Mouse (Mus musculus): ENCODE measurements around the gene Ppm1h. TPM values are rescaled to one million over a fixed set of nuclear protein-coding genes. Genes with fewer than 3 reads are reported as not detected.

The Ppm1h gene
- polyA plus RNA-seq, 2 experiments: 0.60 to 1.5 TPM

- Histone ChIP-seq H3K36me3 (replicated peaks; ENCODE audit: control insufficient read depth, insufficient read depth, low read depth) (no peaks in the 10 kb centered on the region), H3K4me3 (ENCODE audit: insufficient read depth in 1 of 2, low read depth in 2 of 2, low read length in 2 of 2) (no peak overlapping the region), H3K4me1 (replicated peaks; ENCODE audit: control insufficient read depth in 2 of 2, insufficient read depth in 2 of 2, low read length in 1 of 2) (no peaks in the 10 kb centered on the region), H3K9ac (replicated peaks) (no peak overlapping the region), H3K27ac (no peak overlapping the region), H3K9me3 (ENCODE audit: control insufficient read depth, low read length) (no peaks in the 10 kb centered on the region), H3K4me2 (ENCODE audit: low read depth) (no peak overlapping the region), H3K27me3 (ENCODE audit: control insufficient read depth, insufficient read depth, low read length) (no peaks in the 10 kb centered on the region)
- ATAC-seq (ENCODE audit: insufficient read depth) (no peak), DNase-seq (ENCODE audit: low read depth in 3 of 3, low spot score in 3 of 3) (no peak)
- WGBS (ENCODE audit: insufficient replicate concordance): 45% methylated on average over 7 of the region's 7 CpGs
- TF ChIP-seq CTCF (IDR thresholded peaks at IDR 0.05; ENCODE audit: low read depth) (no peak), EP300 (IDR thresholded peaks at IDR 0.05; ENCODE audit: low read depth) (no peak)
Observed at GRCm38 (mm10) chr10:122764653-122765052, 86.1 kb downstream of the Ppm1h start.

DNA sequence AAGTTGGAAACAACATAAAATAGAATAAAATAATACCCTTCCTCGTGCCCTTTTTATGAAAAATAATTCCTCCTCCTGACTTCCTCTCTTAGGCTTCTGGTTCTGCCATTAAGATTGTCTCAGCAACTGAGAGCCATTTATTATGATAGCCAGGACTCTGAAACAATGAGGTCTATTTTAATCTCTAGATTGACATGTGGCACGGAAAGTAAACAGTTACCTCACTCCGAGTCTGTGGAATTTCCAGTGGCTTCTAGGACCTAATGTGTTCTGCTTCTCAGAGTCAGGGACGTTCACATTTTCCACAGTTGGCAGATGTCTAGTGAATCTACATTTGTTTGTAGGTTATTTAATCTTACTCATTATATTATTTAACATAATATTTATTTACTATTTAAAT is 87.0 kb downstream of the Ppm1h start:
- no peak for ATAC-seq (ENCODE audit: insufficient read depth)
- no peak overlapping the region for H3K4me3 ChIP-seq (ENCODE audit: insufficient read depth in 1 of 2, low read depth in 2 of 2, low read length in 2 of 2)
- no peak for DNase-seq (ENCODE audit: low read depth in 3 of 3, low spot score in 3 of 3)

DNA sequence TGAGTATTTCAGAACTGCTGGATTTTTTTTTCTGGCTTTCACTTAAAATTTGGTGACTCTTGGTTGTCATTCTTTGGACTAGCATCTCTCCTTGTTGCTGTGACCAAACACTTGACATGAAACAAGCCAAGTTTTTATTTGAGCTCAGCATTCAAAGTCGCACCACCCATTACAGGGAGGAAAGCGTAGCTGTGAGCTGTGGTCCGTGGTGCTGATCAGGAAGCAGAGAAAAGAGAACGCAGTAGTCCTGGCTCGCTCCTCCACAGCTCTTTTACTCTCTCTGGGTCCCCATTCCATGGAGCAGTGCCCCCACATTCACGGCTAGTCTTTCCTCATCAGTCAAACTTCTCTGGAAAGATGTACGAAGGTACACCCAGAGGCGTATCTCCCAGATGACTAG is 87.4 kb downstream of the Ppm1h start:
- no peak overlapping the region for H3K4me2 ChIP-seq (ENCODE audit: low read depth)
- H3K4me3 ChIP-seq (ENCODE audit: insufficient read depth in 1 of 2, low read depth in 2 of 2, low read length in 2 of 2): no peak overlapping the region
- 47% methylated on average over 8 of the region's 8 CpGs for WGBS (ENCODE audit: insufficient replicate concordance)
- H3K36me3 ChIP-seq (replicated peaks; ENCODE audit: control insufficient read depth, insufficient read depth, low read depth): no peaks in the 10 kb centered on the region
- H3K9ac ChIP-seq (replicated peaks): no peak overlapping the region
- H3K27ac ChIP-seq: no peak overlapping the region
- no peaks in the 10 kb centered on the region for H3K4me1 ChIP-seq (replicated peaks; ENCODE audit: control insufficient read depth in 2 of 2, insufficient read depth in 2 of 2, low read length in 1 of 2)
- TF ChIP-seq EP300 (IDR thresholded peaks at IDR 0.05; ENCODE audit: low read depth) (no peak), CTCF (IDR thresholded peaks at IDR 0.05; ENCODE audit: low read depth) (no peak)
- ATAC-seq (ENCODE audit: insufficient read depth) (no peak), DNase-seq (ENCODE audit: low read depth in 3 of 3, low spot score in 3 of 3) (no peak)
- no peaks in the 10 kb centered on the region for H3K27me3 ChIP-seq (ENCODE audit: control insufficient read depth, insufficient read depth, low read length)
- H3K9me3 ChIP-seq (ENCODE audit: control insufficient read depth, low read length): no peaks in the 10 kb centered on the region

More for the DNA sequence above, 87.0 kb downstream of the Ppm1h start:
- no peaks in the 10 kb centered on the region for H3K27me3 ChIP-seq (ENCODE audit: control insufficient read depth, insufficient read depth, low read length)
- TF ChIP-seq CTCF (IDR thresholded peaks at IDR 0.05; ENCODE audit: low read depth): no peak
- TF ChIP-seq EP300 (IDR thresholded peaks at IDR 0.05; ENCODE audit: low read depth): no peak
- H3K27ac ChIP-seq: no peak overlapping the region
- no peak overlapping the region for H3K4me2 ChIP-seq (ENCODE audit: low read depth)
- WGBS (ENCODE audit: insufficient replicate concordance): 27% methylated on average over 4 of the region's 4 CpGs
- H3K9ac ChIP-seq (replicated peaks): no peak overlapping the region
- no peaks in the 10 kb centered on the region for H3K36me3 ChIP-seq (replicated peaks; ENCODE audit: control insufficient read depth, insufficient read depth, low read depth)
- H3K4me1 ChIP-seq (replicated peaks; ENCODE audit: control insufficient read depth in 2 of 2, insufficient read depth in 2 of 2, low read length in 1 of 2): no peaks in the 10 kb centered on the region
- no peaks in the 10 kb centered on the region for H3K9me3 ChIP-seq (ENCODE audit: control insufficient read depth, low read length)

- Histone ChIP-seq H3K4me3 (ENCODE audit: insufficient read depth in 1 of 2, low read depth in 2 of 2, low read length in 2 of 2) (no peak overlapping the region), H3K9ac (replicated peaks) (no peak overlapping the region), H3K27ac (no peak overlapping the region), H3K4me2 (ENCODE audit: low read depth) (no peak overlapping the region), H3K9me3 (ENCODE audit: control insufficient read depth, low read length) (no peaks in the 10 kb centered on the region), H3K4me1 (replicated peaks; ENCODE audit: control insufficient read depth in 2 of 2, insufficient read depth in 2 of 2, low read length in 1 of 2) (no peaks in the 10 kb centered on the region), H3K36me3 (replicated peaks; ENCODE audit: control insufficient read depth, insufficient read depth, low read depth) (no peaks in the 10 kb centered on the region), H3K27me3 (ENCODE audit: control insufficient read depth, insufficient read depth, low read length) (no peaks in the 10 kb centered on the region)
- ATAC-seq (ENCODE audit: insufficient read depth): no peak
- 64% methylated on average over 13 of the region's 13 CpGs for WGBS (ENCODE audit: insufficient replicate concordance)
- TF ChIP-seq EP300 (IDR thresholded peaks at IDR 0.05; ENCODE audit: low read depth): no peak
- no peak for TF ChIP-seq CTCF (IDR thresholded peaks at IDR 0.05; ENCODE audit: low read depth)
- no peak for DNase-seq (ENCODE audit: low read depth in 3 of 3, low spot score in 3 of 3)
Observed at GRCm38 (mm10) chr10:122768204-122768892, 89.8 kb downstream of the Ppm1h start.

DNA sequence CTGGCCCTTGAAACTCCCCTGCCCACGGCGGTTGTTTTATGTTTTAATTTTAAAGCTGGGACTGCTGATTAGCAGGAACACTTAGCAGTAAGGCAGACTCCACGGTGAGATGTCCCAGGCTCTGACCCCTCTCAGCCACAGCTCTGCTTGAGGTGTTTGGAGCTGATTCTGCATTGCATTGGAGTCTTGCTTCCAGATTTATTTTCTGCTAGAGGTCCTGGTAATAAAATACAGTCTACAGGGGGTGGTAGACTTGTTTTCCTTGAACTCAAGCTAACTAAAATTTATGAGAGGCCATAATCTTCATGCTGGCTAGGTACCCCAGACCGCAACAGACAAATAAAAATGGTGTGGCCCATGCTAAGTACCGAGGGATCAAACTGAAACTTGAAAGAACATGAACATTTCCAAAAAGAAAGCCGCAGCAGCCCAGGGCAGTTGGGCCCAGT is 90.4 kb downstream of the Ppm1h start:
- Histone ChIP-seq H3K27ac (no peak overlapping the region), H3K9ac (replicated peaks) (no peak overlapping the region), H3K4me3 (ENCODE audit: insufficient read depth in 1 of 2, low read depth in 2 of 2, low read length in 2 of 2) (no peak overlapping the region), H3K9me3 (ENCODE audit: control insufficient read depth, low read length) (no peaks in the 10 kb centered on the region), H3K27me3 (ENCODE audit: control insufficient read depth, insufficient read depth, low read length) (no peaks in the 10 kb centered on the region), H3K36me3 (replicated peaks; ENCODE audit: control insufficient read depth, insufficient read depth, low read depth) (no peaks in the 10 kb centered on the region), H3K4me1 (replicated peaks; ENCODE audit: control insufficient read depth in 2 of 2, insufficient read depth in 2 of 2, low read length in 1 of 2) (no peaks in the 10 kb centered on the region), H3K4me2 (ENCODE audit: low read depth) (no peak overlapping the region)
- TF ChIP-seq CTCF (IDR thresholded peaks at IDR 0.05; ENCODE audit: low read depth) (no peak), EP300 (IDR thresholded peaks at IDR 0.05; ENCODE audit: low read depth) (no peak)
- DNase-seq (ENCODE audit: low read depth in 3 of 3, low spot score in 3 of 3) (no peak), ATAC-seq (ENCODE audit: insufficient read depth) (no peak)
- 60% methylated on average over 6 of the region's 6 CpGs for WGBS (ENCODE audit: insufficient replicate concordance)
